Mouse (Mus musculus): ENCODE measurements around the gene Fbxo36.

Fbxo36 gene

GRCm38 (mm10) chr1:84839309-84840017, at the start of gene Fbxo36:
TSS of gene Fbxo36 (plus strand) at chr1:84839841.
- DNase-seq (ENCODE audit: low spot score) = peak; percentile 89

- no peak for DNase-seq (ENCODE audit: low spot score)
These were observed 48.2 kb upstream of the Fbxo36 start for GRCm38 (mm10) chr1:84791393-84791792.

GRCm38 (mm10) chr1:84795335-84795734, 44.3 kb upstream of the Fbxo36 start:
- DNase-seq (ENCODE audit: low spot score) = no peak

GRCm38 (mm10) chr1:84799166-84799565, 40.5 kb upstream of the Fbxo36 start:
- no peak for DNase-seq (ENCODE audit: low spot score)

- no peak for DNase-seq (ENCODE audit: low spot score)
These were observed 35.9 kb upstream of the Fbxo36 start for GRCm38 (mm10) chr1:84803788-84804187.

- DNase-seq (ENCODE audit: low spot score) = no peak
These were observed 22.0 kb upstream of the Fbxo36 start for GRCm38 (mm10) chr1:84817596-84817995.

GRCm38 (mm10) chr1:84825091-84825490, 14.6 kb upstream of the Fbxo36 start:
- no peak for DNase-seq (ENCODE audit: low spot score)

GRCm38 (mm10) chr1:84837523-84838145, 2.0 kb upstream of the Fbxo36 start:
- DNase-seq (ENCODE audit: low spot score) = no peak

- DNase-seq (ENCODE audit: low spot score) = no peak
These were observed 1.5 kb upstream of the Fbxo36 start for GRCm38 (mm10) chr1:84838156-84838555.

GRCm38 (mm10) chr1:84838621-84839151, 955 bp upstream of the Fbxo36 start:
- DNase-seq (ENCODE audit: low spot score) = peak; percentile 30

GRCm38 (mm10) chr1:84840018-84840664, 500 bp downstream of the Fbxo36 start, which contains the start of gene Trip12:
TSS of gene Trip12 (minus strand) at chr1:84840516.
- peak; percentile 58 for DNase-seq (ENCODE audit: low spot score)

GRCm38 (mm10) chr1:84841061-84841460, 1.4 kb downstream of the Fbxo36 start:
- no peak for DNase-seq (ENCODE audit: low spot score)

GRCm38 (mm10) chr1:84843366-84843765, 3.7 kb downstream of the Fbxo36 start:
- no peak for DNase-seq (ENCODE audit: low spot score)

- no peak for DNase-seq (ENCODE audit: low spot score)
These were observed 8.1 kb downstream of the Fbxo36 start for GRCm38 (mm10) chr1:84847698-84848097.

GRCm38 (mm10) chr1:84848335-84848734, 8.7 kb downstream of the Fbxo36 start:
- DNase-seq (ENCODE audit: low spot score) = no peak

GRCm38 (mm10) chr1:84848801-84849455, 9.3 kb downstream of the Fbxo36 start:
- no peak for DNase-seq (ENCODE audit: low spot score)

GRCm38 (mm10) chr1:84849804-84850203, 10.2 kb downstream of the Fbxo36 start:
- no peak for DNase-seq (ENCODE audit: low spot score)

GRCm38 (mm10) chr1:84850471-84850870, 10.8 kb downstream of the Fbxo36 start:
- no peak for DNase-seq (ENCODE audit: low spot score)

GRCm38 (mm10) chr1:84851512-84852235, 12.0 kb downstream of the Fbxo36 start:
- no peak for DNase-seq (ENCODE audit: low spot score)

- no peak for DNase-seq (ENCODE audit: low spot score)
These were observed 14.1 kb downstream of the Fbxo36 start for GRCm38 (mm10) chr1:84853721-84854120.

- DNase-seq (ENCODE audit: low spot score) = no peak
These were observed 15.3 kb downstream of the Fbxo36 start for GRCm38 (mm10) chr1:84854966-84855365.

GRCm38 (mm10) chr1:84855756-84856155, 16.1 kb downstream of the Fbxo36 start:
- no peak for DNase-seq (ENCODE audit: low spot score)

Data from ovary, adult 18-20 months (tissue).